Comparison of ENCODE assay signal across 10 mouse cellular contexts in the genomic region with DNA sequence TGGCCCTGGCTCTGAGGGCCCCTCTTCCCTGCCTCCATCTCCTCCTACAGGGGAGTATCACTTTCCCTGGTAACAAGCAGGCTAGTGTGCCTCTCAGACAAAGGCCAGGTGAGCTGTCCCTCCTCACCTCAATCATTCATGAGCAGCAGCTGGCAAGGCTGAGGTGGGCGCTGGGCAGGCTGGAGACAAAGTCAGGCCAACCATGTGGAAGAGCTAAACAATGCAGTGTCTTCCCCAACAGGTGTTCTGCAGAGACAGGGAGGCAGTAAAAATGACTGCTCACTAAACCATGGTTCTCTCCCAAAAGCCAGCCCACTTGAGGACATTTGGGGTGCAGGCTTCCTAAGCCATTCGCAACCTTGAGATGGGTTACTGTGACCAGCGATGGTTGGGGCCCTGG. TPM values are rescaled to one million over a fixed set of nuclear protein-coding genes. Genes with fewer than 3 reads are reported as not detected.
DNase-seq lines count a peak whose midpoint lies in the region; ATAC-seq and TF ChIP-seq lines count a peak whose summit lies in the region.
"Had no signal": no experiment of that assay in that cellular context is flagged by ENCODE, and none has a peak within 500 bp of the region (broad histone marks: within the 10 kb centered on the region; RNA-seq: fewer than 3 reads in every experiment).

No protein-coding gene starts in this region.

- no peaks in the 10 kb centered on the region for H3K9me3 ChIP-seq in neural tube, embryonic 11.5 days (ENCODE audit: control insufficient read depth, low read length)
- H3K9me3 ChIP-seq in forebrain, embryonic 13.5 days (replicated peaks): no peaks in the 10 kb centered on the region
- H3K9me3 ChIP-seq in limb, embryonic 14.5 days (ENCODE audit: control insufficient read depth, low read length): no peaks in the 10 kb centered on the region

- no peak for ATAC-seq in neural tube, embryonic 11.5 days (ENCODE audit: insufficient read depth, low FRiP score, low TSS enrichment)
- no peak for ATAC-seq in forebrain, embryonic 13.5 days
- ATAC-seq in limb, embryonic 14.5 days (ENCODE audit: low FRiP score, low read depth): no peak

- H3K27me3 ChIP-seq in neural tube, embryonic 11.5 days (ENCODE audit: control insufficient read depth, insufficient read depth, low read length): no peaks in the 10 kb centered on the region
- no peaks in the 10 kb centered on the region for H3K27me3 ChIP-seq in forebrain, embryonic 13.5 days
- H3K27me3 ChIP-seq in limb, embryonic 14.5 days (ENCODE audit: control insufficient read depth, insufficient read depth, low read length): no peaks in the 10 kb centered on the region
- H3K27me3 ChIP-seq in small intestine, adult 2 months (ENCODE audit: control insufficient read depth, insufficient read depth, low read length): no peaks in the 10 kb centered on the region

- peak overlapping the region; percentile 92 for H3K4me2 ChIP-seq in neural tube, embryonic 11.5 days (ENCODE audit: low read depth)
- peak overlapping the region; percentile 91 for H3K4me2 ChIP-seq in forebrain, embryonic 13.5 days
- peak overlapping the region; percentile 82 for H3K4me2 ChIP-seq in limb, embryonic 14.5 days (replicated peaks; ENCODE audit: low read depth, low read length, severe bottlenecking)

- no peak for TF ChIP-seq CTCF in small intestine, adult 2 months (IDR thresholded peaks at IDR 0.05; ENCODE audit: extremely low read depth, insufficient read length, insufficient replicate concordance, low read depth, low read length)

- H3K27ac ChIP-seq in neural tube, embryonic 11.5 days (ENCODE audit: low read depth, low read length): peak overlapping the region; percentile 99; the same call in 1 of the 2 replicates
- H3K27ac ChIP-seq in forebrain, embryonic 13.5 days: peak overlapping the region; percentile 100
- H3K27ac ChIP-seq in limb, embryonic 14.5 days (replicated peaks; ENCODE audit: low read depth, low read length): peak overlapping the region; percentile 99
- H3K27ac ChIP-seq in small intestine, adult 2 months (ENCODE audit: insufficient read depth, low read depth, low read length): peak overlapping the region; percentile 99

- peak overlapping the region; percentile 8; the same call in 1 of the 2 replicates for H3K4me3 ChIP-seq in neural tube, embryonic 11.5 days (ENCODE audit: low read depth, low read length)
- H3K4me3 ChIP-seq in forebrain, embryonic 13.5 days: no peak overlapping the region; the same call in 1 of the 2 replicates
- no peak overlapping the region for H3K4me3 ChIP-seq in limb, embryonic 14.5 days (replicated peaks; ENCODE audit: low read length)
- no peak overlapping the region for H3K4me3 ChIP-seq in small intestine, adult 2 months (ENCODE audit: low read depth, low read length)

- DNase-seq in neural tube, embryonic 11.5 days (ENCODE audit: low spot score): no peak
- DNase-seq in neural tube, embryonic 10.5 days (ENCODE audit: extremely low spot score, low spot score): no peak
- no peak for DNase-seq in limb, embryonic 14.5 days (ENCODE audit: low spot score)
- DNase-seq in embryo, embryonic 11 days: no peak
- DNase-seq in testis, postnatal 14 days (ENCODE audit: low spot score): no peak
- no peak for DNase-seq in cerebellum, postnatal 36 days
- DNase-seq: adrenal gland, postnatal 25 days; retina, postnatal 1 day had no signal

- peak overlapping the region; percentile 88 for H3K9ac ChIP-seq in neural tube, embryonic 11.5 days (ENCODE audit: low read length)
- H3K9ac ChIP-seq in forebrain, embryonic 13.5 days: peak overlapping the region; percentile 79
- no peak overlapping the region for H3K9ac ChIP-seq in limb, embryonic 14.5 days (ENCODE audit: low read depth, low read length, severe bottlenecking)

- H3K36me3 ChIP-seq in neural tube, embryonic 11.5 days (ENCODE audit: control insufficient read depth, insufficient read depth, low read length): no peaks in the 10 kb centered on the region; the same call in 1 of the 2 replicates
- H3K36me3 ChIP-seq in forebrain, embryonic 13.5 days (ENCODE audit: poor library complexity, severe bottlenecking): peaks cover 5% of the 10 kb centered on the region
- peaks cover 10% of the 10 kb centered on the region for H3K36me3 ChIP-seq in limb, embryonic 14.5 days (ENCODE audit: control insufficient read depth, insufficient read depth, low read length)
- H3K36me3 ChIP-seq in small intestine, adult 2 months (ENCODE audit: control insufficient read depth, insufficient read depth, low read length): peaks cover 5% of the 10 kb centered on the region; the same call in 1 of the 2 replicates

- WGBS in neural tube, embryonic 11.5 days: 79% methylated on average over 3 of the region's 3 CpGs
- 83% methylated on average over 3 of the region's 3 CpGs for whole genome bisulfite sequencing in forebrain, embryonic 13.5 days
- WGBS in limb, embryonic 14.5 days: 57% methylated on average over 3 of the region's 3 CpGs
- WGBS in small intestine, adult 2 months: 46% methylated on average over 3 of the region's 3 CpGs

- no peak for TF ChIP-seq POLR2A in limb, embryonic 14.5 days (IDR thresholded peaks at IDR 0.05; ENCODE audit: borderline replicate concordance, extremely low read depth, insufficient read depth, insufficient read length)
- no peak for TF ChIP-seq POLR2A in small intestine, adult 2 months (IDR thresholded peaks at IDR 0.05; ENCODE audit: low read depth, low read length)

- peaks cover 30% of the 10 kb centered on the region for H3K4me1 ChIP-seq in neural tube, embryonic 11.5 days (ENCODE audit: control insufficient read depth, insufficient read depth, low read length)
- H3K4me1 ChIP-seq in forebrain, embryonic 13.5 days: peaks cover 43% of the 10 kb centered on the region
- peaks cover 28% of the 10 kb centered on the region for H3K4me1 ChIP-seq in limb, embryonic 14.5 days (ENCODE audit: control insufficient read depth, insufficient read depth, low read length)
- peaks cover 28% of the 10 kb centered on the region for H3K4me1 ChIP-seq in small intestine, adult 2 months (ENCODE audit: control insufficient read depth, insufficient read depth, insufficient read length, low read length)

RNA-seq across cellular contexts. Expression of a gene that starts 2.6 kb away (rescaled TPM):
- polyA plus RNA-seq in neural tube, embryonic 11.5 days (2014; fragmentation: Nextera tagmentation; extraction: Ambion mirVana): 215 and 216 TPM in 2 replicates
- 148 and 171 TPM in 2 replicates for polyA plus RNA-seq in forebrain, embryonic 13.5 days (2015; fragmentation: Nextera tagmentation; extraction: Ambion mirVana)
- 536 and 644 TPM in 2 replicates for polyA plus RNA-seq in limb, embryonic 14.5 days (2012; rRNA removed)
- 262 and 279 TPM in 2 replicates for polyA plus RNA-seq in limb, embryonic 14.5 days (2014; fragmentation: Nextera tagmentation; extraction: Ambion mirVana)
- polyA plus RNA-seq in small intestine, adult 2 months (2012; rRNA removed): 150 and 285 TPM in 2 replicates

RNA-seq across cellular contexts. Expression of a gene that starts 22.6 kb away (rescaled TPM):
- 12.5 and 13.7 TPM in 2 replicates for polyA plus RNA-seq in neural tube, embryonic 11.5 days (2014; fragmentation: Nextera tagmentation; extraction: Ambion mirVana)
- 12.8 and 15.9 TPM in 2 replicates for polyA plus RNA-seq in forebrain, embryonic 13.5 days (2015; fragmentation: Nextera tagmentation; extraction: Ambion mirVana)
- 10.3 and 17.3 TPM in 2 replicates for polyA plus RNA-seq in limb, embryonic 14.5 days (2012; rRNA removed)
- 5.9 and 8.2 TPM in 2 replicates for polyA plus RNA-seq in limb, embryonic 14.5 days (2014; fragmentation: Nextera tagmentation; extraction: Ambion mirVana)
- polyA plus RNA-seq in small intestine, adult 2 months (2012; rRNA removed): 1.6 and 2.1 TPM in 2 replicates

RNA-seq across cellular contexts. Expression of a gene that starts 22.8 kb away (rescaled TPM):
- 142 and 156 TPM in 2 replicates for polyA plus RNA-seq in neural tube, embryonic 11.5 days (2014; fragmentation: Nextera tagmentation; extraction: Ambion mirVana)
- 290 and 308 TPM in 2 replicates for polyA plus RNA-seq in forebrain, embryonic 13.5 days (2015; fragmentation: Nextera tagmentation; extraction: Ambion mirVana)
- 220 and 326 TPM in 2 replicates for polyA plus RNA-seq in limb, embryonic 14.5 days (2012; rRNA removed)
- polyA plus RNA-seq in limb, embryonic 14.5 days (2014; fragmentation: Nextera tagmentation; extraction: Ambion mirVana): 61.5 and 79.7 TPM in 2 replicates
- 2.8 and 5.3 TPM in 2 replicates for polyA plus RNA-seq in small intestine, adult 2 months (2012; rRNA removed)

RNA-seq across cellular contexts. Expression of a gene that starts 30.9 kb away (rescaled TPM):
- polyA plus RNA-seq in neural tube, embryonic 11.5 days (2014; fragmentation: Nextera tagmentation; extraction: Ambion mirVana): 0.77 and 1.6 TPM in 2 replicates
- polyA plus RNA-seq in forebrain, embryonic 13.5 days (2015; fragmentation: Nextera tagmentation; extraction: Ambion mirVana): 0.71 and 1.1 TPM in 2 replicates
- polyA plus RNA-seq in limb, embryonic 14.5 days (2012; rRNA removed): 0.41 and 0.50 TPM in 2 replicates
- polyA plus RNA-seq in limb, embryonic 14.5 days (2014; fragmentation: Nextera tagmentation; extraction: Ambion mirVana): 0.54 and 1.2 TPM in 2 replicates
- 141 and 347 TPM in 2 replicates for polyA plus RNA-seq in small intestine, adult 2 months (2012; rRNA removed)

RNA-seq across cellular contexts. Expression of a gene that starts 34.4 kb away (rescaled TPM):
- 0.66 TPM in 1 of 2 replicates, not detected in the other for polyA plus RNA-seq in neural tube, embryonic 11.5 days (2014; fragmentation: Nextera tagmentation; extraction: Ambion mirVana)
- polyA plus RNA-seq in forebrain, embryonic 13.5 days (2015; fragmentation: Nextera tagmentation; extraction: Ambion mirVana): 0.24 TPM in 1 of 2 replicates, not detected in the other
- 0.35 and 1.8 TPM in 2 replicates for polyA plus RNA-seq in limb, embryonic 14.5 days (2012; rRNA removed)
- 0.62 and 1.2 TPM in 2 replicates for polyA plus RNA-seq in limb, embryonic 14.5 days (2014; fragmentation: Nextera tagmentation; extraction: Ambion mirVana)
- polyA plus RNA-seq in small intestine, adult 2 months (2012; rRNA removed): 0.72 TPM in 1 of 2 replicates, not detected in the other
